Mouse (Mus musculus) adrenal gland, postnatal 36 days (tissue): ENCODE results near the gene Car2. TPM values are rescaled to one million over a fixed set of nuclear protein-coding genes. Genes with fewer than 3 reads are reported as not detected.

ENCODE experiments used
- DNase-seq, 2 experiments: peaks; one replicate each; pipeline ENCODE4 v3.0.0; 2021; ENCODE audit warnings: mixed read lengths in 1 of 2
- long read RNA-seq, 2 experiments: library from polyadenylated mRNA; stranded (forward); transcript quantifications; one replicate each; pipeline ENCODE4 v2.0.0; 2021; ENCODE audit warnings: borderline sequencing depth in 2 of 2
- total RNA-seq, 2 experiments: library from RNA; stranded (reverse); gene quantifications; 2 replicates each; pipeline ENCODE4 v1.2.3; 2021

Car2 gene
- 10 to 100 TPM; 39.6 to 41.8 TPM for total RNA-seq
- long read RNA-seq, experiment 1, transcript Car2-201 (7 exons, 1,788 nt) = major isoform, 54 of 63 reads
- long read RNA-seq, experiment 1, partial matches to known transcripts = 3 of 63 reads
- long read RNA-seq, experiment 1, other reads (novel, unspliced or antisense) = 5 of 63 reads
- long read RNA-seq, experiment 2, transcript Car2-201 (7 exons, 1,788 nt) = major isoform, 12 of 14 reads
- long read RNA-seq, experiment 2, partial matches to known transcripts = 0 of 14 reads
- long read RNA-seq, experiment 2, other reads (novel, unspliced or antisense) = 2 of 14 reads

- DNase-seq = peak; percentile 87 to 93
Measured at GRCm38 (mm10) chr3:14886102-14887098, at the start of gene Car2. TSS of gene Car2 (plus strand) at chr3:14886273.

GRCm38 (mm10) chr3:14838936-14839335, 47.1 kb upstream of the Car2 start:
- DNase-seq = no peak

GRCm38 (mm10) chr3:14839466-14840118, 46.5 kb upstream of the Car2 start:
- no peak for DNase-seq

- DNase-seq = no peak
Measured at GRCm38 (mm10) chr3:14848587-14849254, 37.4 kb upstream of the Car2 start.

- no peak for DNase-seq
Measured at GRCm38 (mm10) chr3:14853966-14854365, 32.1 kb upstream of the Car2 start.

- no peak for DNase-seq
Measured at GRCm38 (mm10) chr3:14854446-14854845, 31.6 kb upstream of the Car2 start.

GRCm38 (mm10) chr3:14857874-14858273, 28.2 kb upstream of the Car2 start:
- DNase-seq = no peak

- peak; percentile 4 to 26 for DNase-seq
Measured at GRCm38 (mm10) chr3:14860291-14860690, 25.8 kb upstream of the Car2 start.

GRCm38 (mm10) chr3:14861165-14861564, 24.9 kb upstream of the Car2 start:
- DNase-seq = no peak

- no peak for DNase-seq
Measured at GRCm38 (mm10) chr3:14861787-14862186, 24.3 kb upstream of the Car2 start.

- DNase-seq = no peak
Measured at GRCm38 (mm10) chr3:14862654-14863021, 23.4 kb upstream of the Car2 start.

GRCm38 (mm10) chr3:14863022-14863711, 22.9 kb upstream of the Car2 start, which contains the start of gene Car3:
TSS of gene Car3 (plus strand) at chr3:14863512.
- peak; percentile 23 to 42 for DNase-seq

- peak in 1 of 2 experiments; percentile 37 for DNase-seq
Measured at GRCm38 (mm10) chr3:14863922-14864321, 22.2 kb upstream of the Car2 start.

- DNase-seq = no peak
Measured at GRCm38 (mm10) chr3:14865941-14866340, 20.1 kb upstream of the Car2 start.

GRCm38 (mm10) chr3:14869779-14870178, 16.3 kb upstream of the Car2 start:
- DNase-seq = peak; percentile 78 to 80

GRCm38 (mm10) chr3:14870528-14870927, 15.5 kb upstream of the Car2 start:
- DNase-seq = no peak

GRCm38 (mm10) chr3:14871386-14871785, 14.7 kb upstream of the Car2 start:
- DNase-seq = no peak

GRCm38 (mm10) chr3:14874402-14875040, 11.6 kb upstream of the Car2 start:
- DNase-seq = no peak

GRCm38 (mm10) chr3:14876325-14876918, 9.7 kb upstream of the Car2 start:
- DNase-seq = no peak

- no peak for DNase-seq
Measured at GRCm38 (mm10) chr3:14877251-14877909, 8.7 kb upstream of the Car2 start.
